Mouse (Mus musculus) kidney, postnatal 10 days (tissue): ENCODE data around the gene Faim.
A peak's percentile ranks its signal among the peaks of the same experiment; 100 is the strongest.

Source experiments
- DNase-seq: peaks from one replicate; pipeline ENCODE4 v3.0.0; 2021; ENCODE audit warnings: mixed read lengths

Faim gene

GRCm38 (mm10) chr9:98985800-98986475, at the start of gene Faim:
Faim (plus strand) TSS chr9:98986373.
- peak; percentile 100 for DNase-seq

DNA sequence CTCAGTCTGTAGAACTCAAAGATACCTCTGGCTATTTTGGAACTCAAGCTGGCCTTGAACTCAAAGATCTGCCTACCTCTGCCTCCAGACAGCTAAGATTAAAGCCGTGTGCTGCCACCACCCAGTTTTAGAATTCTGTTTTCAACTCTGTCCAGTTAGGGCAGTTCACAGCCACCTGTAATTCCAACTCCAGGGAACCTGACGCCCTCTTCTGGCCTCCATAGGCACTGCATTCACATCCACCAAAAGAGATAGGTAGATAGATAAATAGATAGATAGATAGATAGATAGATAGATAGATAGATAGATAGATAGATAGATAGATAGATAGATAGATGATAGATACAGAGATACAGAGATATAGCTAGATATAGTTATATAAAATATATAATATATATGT, 46.9 kb upstream of the Faim start:
- DNase-seq: peak; percentile 30

DNA sequence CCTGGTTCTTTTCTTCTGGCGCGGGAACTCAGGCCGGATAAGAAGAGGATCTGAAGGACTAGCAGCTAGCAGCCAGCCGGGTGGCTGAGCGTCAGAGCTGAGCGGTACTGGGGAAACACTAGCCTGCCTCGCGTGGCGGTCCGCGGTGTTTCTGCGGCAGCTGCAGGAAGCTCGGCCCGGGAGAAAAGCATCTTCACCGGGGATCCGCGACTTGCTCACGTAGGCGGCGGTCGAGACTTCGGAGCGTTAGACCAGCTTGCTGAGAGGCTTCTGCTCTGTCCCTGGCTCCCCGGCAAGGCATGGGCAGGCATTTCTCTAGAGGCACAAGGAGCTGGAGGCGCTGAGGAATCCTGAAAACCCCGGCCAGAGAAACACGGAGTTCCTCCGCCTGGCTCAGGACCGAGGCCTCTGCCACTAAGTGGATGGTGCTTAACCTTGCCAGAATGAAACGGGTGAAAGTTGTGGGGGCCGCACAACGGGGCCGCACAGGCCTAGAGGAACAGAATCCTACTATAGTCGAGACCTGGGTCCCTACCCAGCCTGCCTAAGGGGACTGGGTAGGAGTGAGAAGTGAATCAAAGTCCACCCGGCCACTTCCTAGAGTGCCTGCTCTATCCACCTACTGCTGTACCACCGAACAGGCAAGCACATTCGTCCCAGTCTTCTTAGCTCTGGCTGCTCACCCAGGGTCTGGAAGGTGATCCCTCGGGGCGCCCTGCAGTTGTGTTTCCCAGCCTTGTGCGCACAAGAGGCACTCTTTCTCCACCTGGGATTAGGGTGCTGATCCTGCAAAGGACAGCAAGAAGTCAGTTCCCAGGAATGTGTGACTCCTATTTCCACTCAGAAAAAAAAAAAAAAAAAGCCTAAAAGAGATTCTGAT, 33.8 kb upstream of the Faim start:
- peak; percentile 47 for DNase-seq

DNA sequence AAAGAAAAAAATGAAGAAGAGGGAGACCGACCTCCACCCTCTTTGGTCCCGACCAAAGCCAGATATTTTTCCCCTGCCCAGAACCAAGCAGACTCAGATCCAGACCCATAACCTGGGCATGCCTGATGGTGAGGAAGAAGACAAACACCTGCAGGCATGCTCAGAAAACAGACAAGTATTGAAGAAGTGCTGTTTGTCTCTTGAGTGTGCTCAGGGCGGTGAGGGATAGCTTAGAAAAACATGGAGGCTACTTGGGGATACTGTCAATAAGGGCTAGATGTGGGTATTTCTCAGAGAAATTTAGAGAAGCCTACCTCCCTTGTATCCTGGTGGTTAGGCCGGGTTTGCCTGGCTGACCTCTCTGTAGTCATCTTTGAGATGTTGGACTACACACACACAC, 32.9 kb upstream of the Faim start:
- DNase-seq: no peak

DNA sequence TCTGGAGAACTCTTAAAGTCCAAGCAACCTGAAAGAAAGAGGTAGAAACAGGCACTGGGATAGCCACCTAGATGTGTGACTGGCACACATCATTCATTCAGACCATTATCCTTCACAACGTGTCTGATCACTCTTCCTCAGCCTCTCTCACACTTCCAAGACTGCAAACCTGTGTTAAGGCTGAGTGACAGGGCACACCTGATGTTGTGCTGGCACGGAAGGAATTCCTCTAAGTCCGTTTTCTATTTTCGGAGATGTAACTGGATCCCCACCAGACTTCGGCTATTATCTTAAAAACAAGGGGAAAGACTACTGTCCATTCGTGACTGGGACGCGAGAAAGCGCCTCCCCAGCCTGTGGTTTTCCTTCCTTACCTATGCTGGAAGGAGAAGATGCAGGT, 32.3 kb upstream of the Faim start:
- no peak for DNase-seq

DNA sequence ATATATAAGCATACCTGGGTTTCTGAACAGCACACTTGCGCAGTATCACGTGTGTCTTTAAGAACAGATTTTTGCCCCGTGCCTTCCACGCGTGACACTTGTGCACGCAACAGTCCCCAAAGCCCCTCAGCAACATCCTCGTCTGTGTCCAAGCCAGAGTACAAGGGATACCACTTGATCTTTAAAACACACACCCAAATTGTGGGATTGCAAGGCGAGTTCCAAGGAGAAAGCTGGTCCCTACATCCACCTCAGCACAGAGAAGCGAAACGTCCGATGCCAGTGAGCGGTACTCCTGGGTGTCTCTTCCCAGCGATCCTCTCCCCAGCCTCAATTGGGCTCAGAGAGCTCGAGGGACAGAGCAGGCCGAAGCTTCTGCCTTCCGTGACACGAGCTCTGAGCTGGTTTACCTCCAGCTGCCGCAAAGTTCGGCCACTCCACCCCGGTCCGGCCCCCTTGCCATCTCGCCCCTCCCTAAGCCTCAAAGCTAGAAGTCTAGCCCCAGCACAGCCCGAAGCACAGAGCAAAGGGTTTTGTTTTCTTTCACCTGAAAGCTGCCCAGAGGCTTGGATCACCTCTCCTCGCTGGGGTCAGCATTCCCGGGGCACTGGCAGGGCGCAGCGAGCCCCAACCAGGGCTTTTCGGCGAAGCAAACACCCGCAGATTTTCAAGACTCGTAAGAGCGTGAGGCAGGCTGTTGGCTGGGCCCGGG, 31.6 kb upstream of the Faim start:
- peak; percentile 17 for DNase-seq

DNA sequence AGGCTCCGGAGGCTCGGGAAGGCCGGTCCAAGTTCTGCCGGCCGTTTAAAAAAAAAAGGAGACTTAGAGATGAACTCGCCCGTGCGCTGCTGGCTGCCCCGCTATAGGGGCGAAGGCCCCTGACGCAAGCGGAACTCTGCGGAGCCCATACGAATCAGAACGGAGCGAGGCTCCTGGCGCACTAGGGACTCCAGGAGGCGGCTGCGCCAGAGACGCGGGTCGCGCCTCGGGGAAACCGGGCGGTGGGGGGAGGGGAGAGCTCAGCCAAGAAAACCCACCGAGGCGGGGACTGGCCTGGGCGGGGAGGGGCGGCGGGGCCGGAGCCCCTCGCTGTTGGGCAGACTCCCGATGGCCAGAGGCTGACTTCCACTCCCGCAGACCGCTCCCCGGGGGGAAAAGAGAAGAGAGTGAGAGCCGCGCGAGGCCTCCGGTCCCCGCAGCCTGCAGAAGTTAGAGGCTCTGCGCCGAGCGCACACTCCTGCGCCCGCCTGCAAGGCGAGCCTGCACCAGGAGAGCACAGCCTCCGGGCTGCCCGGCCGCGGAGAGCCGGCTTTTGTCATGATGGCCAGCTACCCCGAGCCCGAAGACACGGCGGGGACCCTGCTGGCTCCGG, 31.0 kb upstream of the Faim start, which contains the start of gene Foxl2:
Gene Foxl2, plus strand, starts transcription at position 186 of the 613 bp plus-strand sequence.
- peak; percentile 47 for DNase-seq

GRCm38 (mm10) chr9:98955716-98956224, 30.4 kb upstream of the Faim start:
- peak; percentile 39 for DNase-seq

DNA sequence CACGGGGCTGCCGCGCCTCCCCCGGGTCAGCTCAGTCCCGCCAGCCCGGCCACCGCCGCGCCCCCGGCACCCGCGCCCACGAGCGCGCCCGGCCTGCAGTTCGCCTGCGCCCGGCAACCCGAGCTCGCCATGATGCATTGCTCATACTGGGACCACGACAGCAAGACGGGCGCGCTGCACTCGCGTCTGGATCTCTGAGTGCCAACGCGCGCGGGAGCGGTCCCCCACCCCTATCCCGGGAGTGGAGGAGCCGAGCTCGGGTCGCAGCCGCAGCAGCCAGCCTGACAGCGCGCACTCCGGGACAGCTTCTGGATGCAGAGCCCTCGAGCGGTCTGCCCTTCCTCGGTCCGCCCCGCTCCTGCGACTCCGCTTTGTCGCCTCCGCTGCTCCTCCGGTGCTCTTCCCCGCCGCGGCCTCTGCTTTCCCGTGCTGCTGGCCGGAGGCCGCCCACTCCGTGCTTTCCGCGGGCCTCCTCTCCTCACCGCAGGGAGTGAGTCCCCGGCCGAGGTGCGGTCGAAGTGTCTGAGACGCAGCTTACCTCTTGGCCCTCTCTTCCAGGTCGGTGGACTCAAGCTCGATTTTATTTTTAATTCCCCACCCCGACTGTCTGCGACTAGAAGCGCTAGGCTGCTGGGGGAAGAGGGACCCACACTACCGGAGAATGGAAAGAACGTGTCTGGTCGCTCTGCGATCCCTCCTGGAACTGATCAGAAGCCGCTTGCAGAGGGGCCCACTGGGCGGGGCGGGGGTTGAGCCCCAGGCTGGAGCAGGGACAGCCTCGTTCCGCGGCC, 29.4 kb upstream of the Faim start:
- peak; percentile 54 for DNase-seq

DNA sequence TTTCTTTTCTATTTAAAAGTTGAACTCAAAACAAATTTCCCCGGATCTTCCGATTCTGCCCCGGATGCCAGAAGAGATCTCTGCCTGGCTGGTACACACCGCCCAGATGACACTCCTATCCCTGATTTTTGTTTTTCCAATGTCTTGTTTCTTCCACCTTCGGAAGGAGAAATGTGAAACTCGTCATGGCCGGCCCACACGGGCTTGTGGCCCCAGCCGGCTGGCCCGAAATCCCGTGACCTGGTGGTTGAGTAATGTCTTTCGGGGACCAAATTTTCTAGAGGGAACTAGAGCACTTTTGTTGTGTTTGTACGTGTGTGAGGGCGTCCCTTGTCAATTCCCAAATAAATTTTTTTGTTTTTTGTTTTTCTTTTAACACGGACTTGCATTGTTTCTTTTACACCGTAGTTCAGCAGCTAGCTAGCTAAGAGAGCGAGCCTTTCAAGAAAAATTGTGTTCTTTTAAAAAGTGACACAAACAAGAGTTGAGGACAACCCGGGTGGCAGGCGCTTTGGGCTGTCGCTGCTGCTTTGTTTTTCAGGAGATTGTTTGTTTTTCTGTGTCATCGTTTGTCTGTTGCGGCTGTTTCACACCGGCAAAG, 28.3 kb upstream of the Faim start:
- DNase-seq: peak; percentile 18

DNA sequence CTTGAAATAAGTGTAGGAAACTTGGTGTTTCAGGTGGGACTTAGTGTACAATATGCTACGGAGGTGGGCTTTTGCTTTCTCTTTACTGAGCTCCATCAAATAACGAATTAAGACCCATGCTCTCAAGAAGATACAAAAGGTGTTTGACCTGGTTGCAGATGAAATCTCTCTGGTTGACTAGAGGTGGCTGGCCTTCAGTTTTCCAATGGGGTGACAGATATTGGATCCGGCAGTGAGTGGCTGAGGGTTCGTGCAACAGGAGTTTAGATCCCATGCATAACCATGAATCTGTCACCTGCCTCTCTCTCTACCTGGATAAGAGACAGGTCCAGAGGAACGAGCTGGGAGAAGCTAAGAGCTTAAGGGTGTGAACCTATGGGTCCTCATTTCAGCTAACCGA, 27.5 kb upstream of the Faim start:
- no peak for DNase-seq

- no peak for DNase-seq
Observed at GRCm38 (mm10) chr9:98959851-98960250, 26.3 kb upstream of the Faim start.

DNA sequence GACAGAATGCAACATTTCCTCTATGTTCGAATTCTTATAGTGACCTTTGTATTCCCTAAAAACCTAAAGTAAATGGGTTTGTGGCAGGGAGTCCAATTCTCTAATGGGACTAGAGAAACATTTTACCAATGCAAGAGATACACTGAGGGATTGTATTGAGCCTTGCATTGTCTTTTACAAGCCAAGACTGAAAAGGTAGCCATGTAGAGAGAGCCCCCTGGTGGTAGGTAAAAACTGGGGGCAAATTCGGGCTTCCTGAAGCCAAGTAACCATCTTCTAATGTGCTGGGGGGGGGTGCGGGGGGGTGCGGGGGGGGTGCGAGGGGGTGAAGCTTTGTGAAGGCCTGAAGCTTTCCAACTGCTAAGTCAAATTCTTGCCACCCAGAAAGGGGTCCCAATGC, 25.8 kb upstream of the Faim start:
- no peak for DNase-seq

DNA sequence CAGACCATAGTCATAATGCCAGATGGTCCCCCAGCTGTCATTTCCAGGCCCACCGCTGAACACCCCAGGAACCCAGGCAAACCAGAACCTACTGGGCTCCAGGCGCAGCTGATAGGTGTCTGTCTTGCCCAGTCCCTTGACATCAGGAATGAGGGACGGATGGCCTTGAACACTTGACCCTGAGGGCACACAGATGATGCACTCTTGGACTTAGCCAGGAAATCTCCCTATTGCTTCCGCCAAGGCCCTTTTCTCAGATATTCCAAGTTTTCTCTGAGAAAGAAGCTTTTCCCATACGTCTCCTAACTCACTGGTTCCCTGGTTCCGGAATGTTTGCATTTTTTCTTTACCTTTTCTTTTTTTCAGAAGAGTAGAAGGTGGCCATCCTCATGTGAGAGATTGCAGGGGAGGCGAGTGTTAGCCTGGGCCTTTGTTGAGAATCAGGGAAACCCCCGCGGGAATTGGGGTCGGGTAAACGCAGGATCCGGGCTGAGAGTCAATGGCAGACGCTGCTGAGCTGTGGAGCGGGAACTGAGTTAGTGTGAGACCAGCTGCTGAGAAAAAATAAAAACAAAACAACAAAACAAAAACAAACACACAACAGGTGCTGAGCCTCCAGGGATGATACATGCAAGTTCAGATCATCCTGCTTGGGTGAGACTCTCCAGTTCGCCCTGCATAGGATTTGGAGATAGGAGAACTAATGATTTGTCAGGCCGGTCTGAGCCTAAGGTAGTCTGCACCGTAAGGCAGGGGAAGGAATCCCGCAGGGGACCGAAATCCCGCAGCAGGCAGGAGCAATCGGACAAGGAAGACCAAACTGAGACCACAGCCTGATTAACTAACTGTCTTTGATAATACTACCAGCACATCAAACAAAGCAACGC, 24.3 kb upstream of the Faim start:
- DNase-seq: no peak

- DNase-seq: no peak
Observed at GRCm38 (mm10) chr9:98962478-98963142, 23.6 kb upstream of the Faim start.

DNA sequence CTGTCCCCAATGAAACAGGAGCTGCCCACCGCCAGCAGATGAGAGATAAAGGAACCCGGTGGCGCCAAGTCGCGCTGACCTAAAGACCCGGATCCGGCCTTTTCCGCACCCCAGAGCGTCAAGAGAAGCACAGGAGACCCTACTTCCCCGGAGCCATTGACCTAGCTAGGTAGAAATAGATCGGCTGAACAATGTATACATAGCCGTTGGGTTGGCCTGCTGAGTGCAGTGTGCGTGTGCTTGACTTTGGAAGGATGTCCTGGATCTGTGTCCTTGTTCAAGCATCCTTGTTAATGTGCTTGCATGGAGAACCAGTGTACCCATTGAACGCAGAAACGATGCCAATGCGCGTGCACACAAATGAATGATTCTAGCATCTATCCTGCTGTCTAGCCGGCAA, 22.5 kb upstream of the Faim start:
- DNase-seq: no peak

DNA sequence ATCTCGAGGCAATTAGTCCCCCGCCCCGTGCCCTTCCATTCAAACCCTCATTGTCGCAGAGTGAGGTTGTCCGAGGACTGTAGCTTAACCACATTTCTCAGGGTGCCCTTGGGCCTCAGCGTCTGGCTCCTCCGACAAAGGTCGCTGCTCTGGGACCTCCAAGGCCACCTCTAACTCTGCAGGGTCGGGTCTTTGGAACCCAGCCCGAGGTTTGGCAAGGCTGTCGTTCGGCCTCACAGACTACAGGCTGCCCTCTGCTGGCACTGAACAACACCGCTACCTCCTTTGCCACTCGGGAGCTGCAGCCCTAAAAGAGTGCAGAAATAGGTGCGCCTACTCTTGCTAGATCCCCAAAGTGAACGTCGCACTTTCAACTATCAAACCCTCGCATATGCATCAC, 21.1 kb upstream of the Faim start:
- DNase-seq: peak; percentile 70

- DNase-seq: peak; percentile 26
Observed at GRCm38 (mm10) chr9:98973101-98973521, 13.1 kb upstream of the Faim start.

- no peak for DNase-seq
Observed at GRCm38 (mm10) chr9:98973561-98973960, 12.6 kb upstream of the Faim start.

- DNase-seq: no peak
Observed at GRCm38 (mm10) chr9:98974898-98975297, 11.3 kb upstream of the Faim start.
